Mouse (Mus musculus) stomach, postnatal 0 days (tissue): ENCODE data around the gene Cmip.

Source experiments
- CTCF ChIP-seq: IDR thresholded peaks from 2 replicates; pipeline ENCODE4 v1.5.1; 2016; ENCODE audit warnings: antibody characterized with exemption, low read depth, mild to moderate bottlenecking, moderate library complexity
- EP300 ChIP-seq: optimal IDR thresholded peaks from 2 replicates; pipeline ENCODE3; 2016; ENCODE audit warnings: antibody characterized with exemption

DNA sequence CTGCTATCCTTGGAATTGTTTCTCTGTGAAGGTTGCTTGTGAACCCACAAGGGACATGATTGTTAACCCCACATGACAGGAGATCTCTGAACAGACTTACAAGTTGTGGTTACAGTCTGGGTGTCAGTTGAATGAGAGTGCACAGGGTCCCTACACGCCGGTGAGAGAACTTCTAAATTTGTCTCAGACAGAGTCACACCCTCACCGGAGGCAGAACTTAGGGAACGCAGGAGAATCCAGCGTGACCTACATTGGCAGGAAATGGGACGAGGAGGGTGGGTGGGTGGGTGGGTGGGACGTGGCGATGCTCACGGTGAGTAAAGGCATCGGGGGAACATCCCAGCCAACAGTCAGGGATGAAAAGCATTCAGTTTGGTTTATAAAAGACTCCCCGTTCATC, 88.0 kb downstream of the Cmip start:
- TF ChIP-seq CTCF (no peak), EP300 (no peak)
